Comparison of ENCODE assay signal across 8 mouse cellular contexts in the genomic region with DNA sequence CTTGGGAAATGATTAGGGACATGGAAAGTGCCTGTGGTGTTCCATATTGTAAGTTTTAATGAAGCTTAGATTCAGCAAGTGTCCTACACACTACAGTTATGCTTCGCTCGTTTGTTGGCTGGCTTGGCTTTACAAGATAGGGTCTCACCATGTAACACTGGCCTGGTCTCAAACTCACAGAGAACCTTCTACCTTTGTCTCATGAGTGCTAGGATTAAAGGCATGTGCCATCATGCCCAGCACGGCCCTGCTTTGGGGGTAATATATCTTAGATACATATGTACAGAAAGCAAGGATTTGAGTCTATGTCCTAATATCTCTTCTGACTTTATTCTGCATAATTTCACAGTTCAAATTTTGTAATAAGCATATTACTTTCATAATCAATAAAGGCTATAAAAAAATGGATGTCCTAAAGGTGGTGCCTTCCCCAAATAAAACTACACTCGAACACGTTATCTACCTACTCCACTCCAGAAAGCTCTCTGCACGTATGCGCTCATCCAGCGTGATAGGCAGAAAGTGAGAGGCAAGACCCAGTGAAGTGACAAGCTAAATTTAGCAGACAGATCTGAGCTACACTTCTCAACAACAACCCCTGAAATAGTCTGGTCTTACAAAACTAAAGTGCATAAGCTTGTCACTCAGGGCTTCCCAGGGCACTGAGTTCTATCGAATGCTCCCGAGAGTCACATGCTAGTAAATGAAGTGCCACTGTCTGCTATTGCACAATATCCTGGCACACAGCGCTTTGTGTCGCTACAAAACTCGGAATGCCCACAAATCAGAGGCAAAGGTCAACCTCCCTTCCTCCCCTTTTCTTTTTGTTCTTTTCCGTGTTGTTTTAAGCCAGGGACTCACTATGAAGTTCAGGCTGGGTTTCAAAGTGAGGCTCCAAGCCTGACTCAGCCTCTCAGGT.
A peak's percentile ranks its signal among the peaks of the same experiment; 100 is the strongest.
DNase-seq lines count a peak whose midpoint lies in the region; ATAC-seq lines count a peak whose summit lies in the region.

No protein-coding gene starts in this region.

- peak; percentile 81 for ATAC-seq in erythroid progenitor cell, adult 5-6 weeks (replicated peaks; ENCODE audit: low FRiP score, poor library complexity, severe bottlenecking)
- no peak for ATAC-seq in hindbrain, embryonic 12.5 days (ENCODE audit: low FRiP score)

- H3K4me2 ChIP-seq in hindbrain, embryonic 12.5 days (replicated peaks) = no peak overlapping the region

- H3K27ac ChIP-seq in hindbrain, embryonic 12.5 days = no peak overlapping the region

- no peaks in the 10 kb centered on the region for H3K4me1 ChIP-seq in hindbrain, embryonic 12.5 days

- no peaks in the 10 kb centered on the region for H3K9me3 ChIP-seq in hindbrain, embryonic 12.5 days (replicated peaks)

- no peaks in the 10 kb centered on the region for H3K27me3 ChIP-seq in hindbrain, embryonic 12.5 days

- no peaks in the 10 kb centered on the region for H3K36me3 ChIP-seq in hindbrain, embryonic 12.5 days

- H3K9ac ChIP-seq in hindbrain, embryonic 12.5 days = no peak overlapping the region

- peak; percentile 26 for DNase-seq in ovary, adult 18-20 months (ENCODE audit: low spot score)
- DNase-seq in ovary, postnatal 36 days (ENCODE audit: low spot score) = no peak
- peak; percentile 81 for DNase-seq in kidney, adult 11 months
- DNase-seq in lung, postnatal 10 days = peak; percentile 83
- DNase-seq in cerebellum, postnatal 4 days (ENCODE audit: low spot score in 2 of 2) = no peak
- DNase-seq in urinary bladder, postnatal 4 days (ENCODE audit: low spot score in 2 of 2) = no peak

- 78% methylated on average over 14 of the region's 14 CpGs for WGBS in hindbrain, embryonic 12.5 days

- H3K4me3 ChIP-seq in hindbrain, embryonic 12.5 days = no peak overlapping the region

Comparison
In these comparisons a context has a peak if more than half of its experiments do, and no peak if none do; other contexts are left out.
1. DNase-seq: peak in ovary, adult 18-20 months (single experiment), kidney, adult 11 months (single experiment) and lung, postnatal 10 days (single experiment); none in ovary, postnatal 36 days (single experiment), cerebellum, postnatal 4 days (0 of 2) and urinary bladder, postnatal 4 days (0 of 2).